In the genomic region with DNA sequence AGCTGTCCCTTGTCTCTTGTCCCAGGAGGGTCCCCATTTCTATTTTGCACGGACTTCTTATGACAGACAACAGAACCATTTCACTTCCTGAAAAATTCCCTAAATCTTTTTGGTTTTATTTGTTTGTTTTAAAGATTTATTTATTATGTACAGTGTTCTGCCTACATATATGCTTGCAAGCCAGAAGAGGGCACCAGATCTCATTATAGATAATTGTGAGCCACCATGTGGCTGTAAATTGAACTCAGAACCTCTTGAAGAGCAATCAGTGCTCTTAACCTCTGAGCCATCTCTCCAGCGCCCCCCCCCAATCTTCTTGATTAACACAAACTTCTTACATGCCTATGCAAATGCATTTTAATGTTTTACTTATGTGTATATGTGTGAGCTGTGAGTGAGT, we compare ENCODE assay signal across 28 mouse cellular contexts. TPM values are rescaled to one million over a fixed set of nuclear protein-coding genes. Genes with fewer than 3 reads are reported as not detected.
A peak's percentile ranks its signal among the peaks of the same experiment; 100 is the strongest.
DNase-seq lines count a peak whose midpoint lies in the region; ATAC-seq and TF ChIP-seq lines count a peak whose summit lies in the region.
"Had no signal": no experiment of that assay in that cellular context is flagged by ENCODE, and none has a peak within 500 bp of the region (broad histone marks: within the 10 kb centered on the region; RNA-seq: fewer than 3 reads in every experiment).

No protein-coding gene starts in this region.

- H3K9me3 ChIP-seq in forebrain, postnatal 0 days (ENCODE audit: low read length) = no peaks in the 10 kb centered on the region
- no peaks in the 10 kb centered on the region for H3K9me3 ChIP-seq in forebrain, embryonic 10.5 days
- H3K9me3 ChIP-seq in heart, embryonic 11.5 days (replicated peaks; ENCODE audit: control insufficient read depth, low read length) = no peaks in the 10 kb centered on the region
- H3K9me3 ChIP-seq: heart, embryonic 10.5 days had no signal

- H3K27me3 ChIP-seq in forebrain, postnatal 0 days (ENCODE audit: insufficient read depth, low read length) = no peaks in the 10 kb centered on the region
- H3K27me3 ChIP-seq in forebrain, embryonic 10.5 days (ENCODE audit: poor library complexity, severe bottlenecking) = no peaks in the 10 kb centered on the region
- H3K27me3 ChIP-seq in Patski = no peaks in the 10 kb centered on the region
- H3K27me3 ChIP-seq in heart, embryonic 11.5 days (ENCODE audit: control insufficient read depth, insufficient read depth, low read length) = no peaks in the 10 kb centered on the region

- no peak overlapping the region for H3K9ac ChIP-seq in forebrain, postnatal 0 days
- H3K9ac ChIP-seq in heart, embryonic 11.5 days (ENCODE audit: low read depth, low read length) = no peak overlapping the region
- H3K9ac ChIP-seq: liver, embryonic 14.5 days had no signal

- DNase-seq in forebrain, postnatal 0 days = no peak
- no peak for DNase-seq in forebrain, embryonic 10.5 days (ENCODE audit: extremely low spot score, low spot score)
- no peak for DNase-seq in layer of hippocampus, adult 2 months (ENCODE audit: low spot score in 2 of 2)
- DNase-seq in layer of hippocampus, adult 11-12 months (ENCODE audit: low spot score) = no peak
- DNase-seq in 3T3-L1 (ENCODE audit: low read depth, low spot score) (peak; percentile 45), Patski (ENCODE audit: low read depth, low spot score) (no peak)
- DNase-seq in spleen, postnatal 36 days (ENCODE audit: low spot score in 2 of 2) = no peak
- DNase-seq: adrenal gland, adult 8-10 months; B cell, adult 2 months; cerebellum, adult 18-20 months; cerebellum, postnatal 14 days; heart, postnatal 10 days; kidney, adult 2 months; kidney, postnatal 25 days; thymus, postnatal 25 days had no signal

- CTCF ChIA-PET in Patski (lab: Charles Lee) = interaction anchor here (1.5 kb wide), 1 partner anchor 48 kb away, joined by 3 read pairs; no protein-coding TSS in a partner anchor

- in situ Hi-C loops in Patski (cut with MboI; ENCODE audit: low pct_unique_long_range_greater_than_20kb) = no loop called here

- no peak overlapping the region for H3K4me3 ChIP-seq in forebrain, postnatal 0 days (ENCODE audit: low read depth, low read length)
- H3K4me3 ChIP-seq in forebrain, embryonic 10.5 days = no peak overlapping the region
- no peak overlapping the region for H3K4me3 ChIP-seq in layer of hippocampus, adult 2 months
- no peak overlapping the region for H3K4me3 ChIP-seq in heart, embryonic 11.5 days (ENCODE audit: low read depth, low read length)
- H3K4me3 ChIP-seq: heart, embryonic 10.5 days; hindbrain, embryonic 10.5 days had no signal

- H3K4me2 ChIP-seq in forebrain, postnatal 0 days (ENCODE audit: low read depth) = no peak overlapping the region
- H3K4me2 ChIP-seq in heart, embryonic 11.5 days = no peak overlapping the region
- H3K4me2 ChIP-seq: midbrain, embryonic 11.5 days had no signal

- no peak for ATAC-seq in forebrain, postnatal 0 days
- no peak for ATAC-seq in Patski
- ATAC-seq in heart, embryonic 11.5 days (replicated peaks; ENCODE audit: insufficient number of reproducible peaks, low FRiP score, low TSS enrichment) = no peak

- TF ChIP-seq CTCF in forebrain, postnatal 0 days (IDR thresholded peaks at IDR 0.05; ENCODE audit: low read depth) = peak; percentile 36
- peak; percentile 72 for TF ChIP-seq CTCF in layer of hippocampus, adult 2 months (conservative IDR thresholded peaks at IDR 0.05)
- TF ChIP-seq CTCF in Patski (IDR thresholded peaks at IDR 0.05) = peak; percentile 55

- 43% methylated on average over 2 of the region's 2 CpGs for WGBS in forebrain, postnatal 0 days
- 50% methylated on average over 2 of the region's 2 CpGs for WGBS in forebrain, embryonic 10.5 days
- WGBS in heart, embryonic 11.5 days (ENCODE audit: insufficient replicate concordance) = 34% methylated on average over 2 of the region's 2 CpGs

- H3K36me3 ChIP-seq in forebrain, postnatal 0 days (ENCODE audit: insufficient read depth) = no peaks in the 10 kb centered on the region
- H3K36me3 ChIP-seq in forebrain, embryonic 10.5 days (replicated peaks) = no peaks in the 10 kb centered on the region
- no peaks in the 10 kb centered on the region for H3K36me3 ChIP-seq in heart, embryonic 11.5 days (ENCODE audit: control insufficient read depth, insufficient read depth, low read length)
- H3K36me3 ChIP-seq: heart, embryonic 10.5 days; hindbrain, embryonic 10.5 days had no signal

- H3K27ac ChIP-seq in forebrain, postnatal 0 days (ENCODE audit: low read depth, low read length) = no peak overlapping the region
- no peak overlapping the region for H3K27ac ChIP-seq in forebrain, embryonic 10.5 days
- no peak overlapping the region for H3K27ac ChIP-seq in layer of hippocampus, adult 2 months
- H3K27ac ChIP-seq in heart, embryonic 11.5 days (ENCODE audit: low read depth, low read length) = no peak overlapping the region
- H3K27ac ChIP-seq: heart, embryonic 10.5 days; hindbrain, embryonic 10.5 days; liver, embryonic 14.5 days had no signal

- no peaks in the 10 kb centered on the region for H3K4me1 ChIP-seq in forebrain, postnatal 0 days (ENCODE audit: insufficient read depth)
- H3K4me1 ChIP-seq in forebrain, embryonic 10.5 days = no peaks in the 10 kb centered on the region; the same call in 1 of the 2 replicates
- peaks cover 7% of the 10 kb centered on the region; the same call in 1 of the 2 replicates for H3K4me1 ChIP-seq in heart, embryonic 11.5 days (ENCODE audit: control insufficient read depth, insufficient read depth, low read length)
- H3K4me1 ChIP-seq: hindbrain, embryonic 10.5 days had no signal

- POLR2A ChIA-PET in Patski (lab: Charles Lee) = no interaction called here

RNA-seq across cellular contexts. Expression of gene Gm21976, which starts 11.0 kb away (rescaled TPM):
- 1.0 TPM in 1 of 2 replicates, not detected in the other for total RNA-seq in forebrain, postnatal 0 days (2014; rRNA removed)
- not detected in 2 replicates for polyA plus RNA-seq in forebrain, postnatal 0 days (2015; fragmentation: Nextera tagmentation; extraction: Ambion mirVana)
- polyA plus RNA-seq in forebrain, embryonic 10.5 days (2016; fragmentation: Nextera tagmentation; extraction: Ambion mirVana) = not detected in 2 replicates
- total RNA-seq in layer of hippocampus, adult 2 months (2021) = not detected
- not detected for polyA plus RNA-seq in Patski (2021)
- not detected in 2 replicates for polyA plus RNA-seq in heart, embryonic 11.5 days (2014; fragmentation: Nextera tagmentation; extraction: Ambion mirVana)
- total RNA-seq: adrenal gland, adult 8-10 months; gastrocnemius, adult 18-20 months; heart, postnatal 10 days; left cerebral cortex, postnatal 36 days; neutrophil, adult 5-6 weeks had no signal
- polyA plus RNA-seq: embryonic facial prominence, embryonic 11.5 days; forebrain, embryonic 11.5 days; heart, embryonic 10.5 days; hindbrain, embryonic 10.5 days; kidney, adult 2 months; limb, embryonic 14.5 days; liver, embryonic 14.5 days; lung, embryonic 16.5 days; midbrain, embryonic 11.5 days; small intestine, adult 2 months had no signal

RNA-seq across cellular contexts. Expression of gene Btf3, which starts 26.1 kb away (rescaled TPM):
- total RNA-seq in forebrain, postnatal 0 days (2014; rRNA removed) = 435 and 523 TPM in 2 replicates
- 562 and 667 TPM in 2 replicates for polyA plus RNA-seq in forebrain, postnatal 0 days (2015; fragmentation: Nextera tagmentation; extraction: Ambion mirVana)
- 756 and 758 TPM in 2 replicates for polyA plus RNA-seq in forebrain, embryonic 10.5 days (2016; fragmentation: Nextera tagmentation; extraction: Ambion mirVana)
- 100 to 1,000 TPM; 198 TPM for total RNA-seq in layer of hippocampus, adult 2 months (2021)
- 751 TPM for polyA plus RNA-seq in Patski (2021)
- 523 and 573 TPM in 2 replicates for polyA plus RNA-seq in heart, embryonic 11.5 days (2014; fragmentation: Nextera tagmentation; extraction: Ambion mirVana)

RNA-seq across cellular contexts. Expression of gene Ankra2, which starts 27.8 kb away (rescaled TPM):
- 95.5 and 110 TPM in 2 replicates for total RNA-seq in forebrain, postnatal 0 days (2014; rRNA removed)
- polyA plus RNA-seq in forebrain, postnatal 0 days (2015; fragmentation: Nextera tagmentation; extraction: Ambion mirVana) = 81.6 and 85.9 TPM in 2 replicates
- polyA plus RNA-seq in forebrain, embryonic 10.5 days (2016; fragmentation: Nextera tagmentation; extraction: Ambion mirVana) = 14.7 and 15.7 TPM in 2 replicates
- total RNA-seq in layer of hippocampus, adult 2 months (2021) = 10 to 100 TPM; 50.0 to 50.4 TPM
- 25.6 TPM for polyA plus RNA-seq in Patski (2021)
- 18.0 and 21.0 TPM in 2 replicates for polyA plus RNA-seq in heart, embryonic 11.5 days (2014; fragmentation: Nextera tagmentation; extraction: Ambion mirVana)

RNA-seq across cellular contexts. Expression of gene Utp15, which starts 27.9 kb away (rescaled TPM):
- total RNA-seq in forebrain, postnatal 0 days (2014; rRNA removed) = 27.5 and 33.5 TPM in 2 replicates
- 16.5 and 22.0 TPM in 2 replicates for polyA plus RNA-seq in forebrain, postnatal 0 days (2015; fragmentation: Nextera tagmentation; extraction: Ambion mirVana)
- polyA plus RNA-seq in forebrain, embryonic 10.5 days (2016; fragmentation: Nextera tagmentation; extraction: Ambion mirVana) = 50.7 and 53.6 TPM in 2 replicates
- 10 to 100 TPM; 21.5 to 22.5 TPM for total RNA-seq in layer of hippocampus, adult 2 months (2021)
- polyA plus RNA-seq in Patski (2021) = 14.7 TPM
- polyA plus RNA-seq in heart, embryonic 11.5 days (2014; fragmentation: Nextera tagmentation; extraction: Ambion mirVana) = 19.9 and 22.3 TPM in 2 replicates
